Mouse (Mus musculus) heart, postnatal 14 days (tissue): ENCODE measurements around the gene Smarca2. TPM values are rescaled to one million over a fixed set of nuclear protein-coding genes. Genes with fewer than 3 reads are reported as not detected.

Experiments
- DNase-seq, 2 experiments: peaks; one replicate each; pipeline ENCODE4 v3.0.0; 2021 to 2022
- intact Hi-C: fragments of 180-260 bp; cut with DNase I; formaldehyde crosslinking; loops from one replicate; pipeline ENCODE4 v1.15.1; 2025
- total RNA-seq, 2 experiments: library from RNA; stranded (reverse); gene quantifications; 2 replicates each; pipeline ENCODE4 v1.2.3; 2021

Gene Smarca2
- total RNA-seq, 2 experiments from 2014 or later, result 61.7 to 71.6 TPM

GRCm38 (mm10) chr19:26765483-26765882 lies 160.6 kb downstream of the Smarca2 start:
- intact Hi-C loops, result no loop called here
- no peak for DNase-seq

- intact Hi-C loops, result no loop called here
- DNase-seq, result no peak
These were observed 162.6 kb downstream of the Smarca2 start for GRCm38 (mm10) chr19:26767454-26767853.

DNA sequence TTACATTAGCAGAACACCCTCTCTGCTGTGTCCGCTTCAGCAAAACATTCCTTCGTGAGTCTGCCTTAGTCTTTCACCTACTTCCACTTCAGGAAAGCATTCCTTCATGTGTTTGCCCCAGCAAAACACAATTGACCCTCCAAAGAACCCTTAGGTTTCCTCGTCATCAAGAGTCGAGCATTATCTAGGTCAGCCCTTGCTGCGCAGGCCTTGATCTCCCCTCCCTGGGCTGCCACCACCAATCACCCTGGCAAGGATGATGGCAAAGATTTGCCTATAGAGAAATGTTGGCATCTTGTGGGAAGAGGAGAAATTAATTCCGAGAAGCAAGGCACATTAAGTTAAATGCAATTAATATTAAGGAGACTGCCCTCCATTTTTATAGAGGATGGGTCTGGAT lies 163.1 kb downstream of the Smarca2 start:
- DNase-seq, result no peak
- intact Hi-C loops, result no loop called here

- DNase-seq, result no peak
- intact Hi-C loops, result no loop called here
These were observed 164.0 kb downstream of the Smarca2 start for GRCm38 (mm10) chr19:26768846-26769245.

DNA sequence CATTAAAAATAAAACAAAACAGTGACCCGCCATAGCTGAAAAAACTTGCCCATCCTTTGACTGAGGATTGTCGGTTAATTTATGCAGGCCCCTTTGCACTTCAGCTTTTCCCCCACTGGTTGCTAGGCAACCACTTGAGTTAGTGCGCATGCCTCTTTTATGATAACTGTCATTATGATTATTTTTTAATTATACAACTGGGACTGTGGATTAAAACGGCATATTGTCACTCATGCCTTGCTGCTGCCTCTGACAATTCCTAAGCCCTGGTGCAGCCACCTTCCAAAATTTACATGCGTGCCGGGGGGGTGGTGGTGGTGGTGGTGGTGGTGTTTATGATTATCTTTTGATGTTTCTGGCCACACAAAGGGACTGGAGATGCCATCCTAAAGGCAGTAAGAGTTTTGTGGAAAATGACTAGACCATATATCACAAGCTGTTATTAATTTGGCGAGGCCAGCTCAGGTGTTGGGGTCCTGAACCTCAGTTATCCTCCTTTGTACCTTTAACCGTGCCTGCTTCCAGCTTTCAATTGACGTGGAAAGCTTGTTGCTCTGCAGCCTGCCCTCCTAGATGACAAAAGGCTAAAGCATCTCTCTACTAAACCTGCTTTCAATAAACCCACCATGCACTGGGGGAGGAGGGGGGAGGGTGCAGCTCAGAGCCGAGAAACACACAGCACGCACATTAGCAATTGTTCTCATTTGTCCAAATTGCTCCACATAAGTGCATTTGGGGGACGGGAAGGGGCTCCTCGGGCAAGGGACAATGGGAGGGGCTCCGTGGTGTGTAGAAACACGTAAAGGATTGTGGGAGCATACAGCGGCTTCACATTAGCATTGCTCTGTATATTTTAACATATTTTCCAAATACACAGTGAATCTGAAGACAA lies 165.0 kb downstream of the Smarca2 start:
- no peak for DNase-seq
- intact Hi-C loops, result no loop called here

- DNase-seq, result no peak
- intact Hi-C loops, result no loop called here
These were observed 165.7 kb downstream of the Smarca2 start for GRCm38 (mm10) chr19:26770592-26770991.

GRCm38 (mm10) chr19:26772051-26772583 lies 167.3 kb downstream of the Smarca2 start:
- no peak for DNase-seq
- intact Hi-C loops, result no loop called here

DNA sequence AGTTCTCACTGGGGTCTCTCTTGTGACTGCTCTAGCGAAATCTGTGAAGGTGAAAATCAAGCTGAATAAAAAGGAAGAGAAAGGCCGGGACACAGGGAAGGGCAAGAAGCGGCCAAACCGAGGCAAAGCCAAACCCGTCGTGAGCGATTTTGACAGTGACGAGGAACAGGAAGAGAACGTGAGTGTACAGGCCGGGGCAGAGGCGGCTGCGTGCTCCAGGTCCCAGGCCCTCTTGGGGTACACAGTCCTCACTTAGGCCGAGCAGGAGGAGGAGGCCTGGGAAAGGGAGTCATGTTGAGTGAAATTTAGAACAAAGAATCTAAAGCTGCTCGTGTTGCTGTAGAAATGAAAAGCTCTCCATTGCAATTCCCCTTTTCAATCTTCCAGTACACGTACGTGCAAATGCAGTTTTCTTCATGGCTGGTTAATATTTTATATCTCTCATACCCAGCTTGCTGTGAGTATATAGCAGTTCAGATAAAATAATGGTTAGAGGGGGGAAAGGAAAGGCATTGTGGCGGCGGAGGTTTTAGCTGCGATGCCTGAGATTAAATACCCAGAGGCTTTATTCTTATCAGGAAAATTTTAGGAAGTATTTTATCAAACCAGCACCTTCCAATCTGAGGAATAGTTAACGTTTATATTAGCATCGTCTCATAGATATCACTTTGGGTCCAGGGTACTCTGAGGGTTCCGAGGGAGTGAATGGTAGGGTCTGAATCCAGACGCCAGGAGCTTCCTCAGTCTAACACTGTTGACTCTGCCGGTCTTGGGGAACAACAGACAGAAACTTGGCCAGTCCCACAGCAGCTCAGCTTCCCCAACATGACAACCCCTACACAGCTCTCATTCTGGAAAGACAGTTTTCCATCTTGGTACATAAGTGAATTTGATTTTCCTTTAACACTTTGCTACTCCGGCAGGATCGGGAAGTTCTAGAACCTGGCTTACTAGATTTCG lies 171.5 kb downstream of the Smarca2 start:
- intact Hi-C loops, result no loop called here

DNA sequence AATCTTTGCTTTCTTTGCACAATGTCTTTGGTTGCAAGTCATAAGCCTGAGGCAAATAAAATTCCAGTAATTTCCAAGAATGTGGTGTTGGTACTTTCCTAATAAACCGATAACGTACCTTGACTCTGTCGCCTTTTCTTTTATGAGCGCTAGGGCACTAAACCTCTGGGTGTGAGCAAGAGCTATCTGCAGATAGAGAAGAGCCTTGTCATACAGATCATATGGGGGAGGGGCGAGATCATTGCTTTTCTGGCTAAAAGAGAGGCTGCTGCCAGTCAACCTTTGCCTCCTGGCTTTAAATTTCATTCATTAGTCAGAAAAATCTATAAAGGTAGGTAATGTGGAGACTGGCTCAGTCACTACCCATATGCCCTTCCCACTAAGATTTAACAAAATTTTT lies 173.3 kb downstream of the Smarca2 start:
- DNase-seq, result no peak
- intact Hi-C loops, result no loop called here

More for the DNA sequence above, 171.5 kb downstream of the Smarca2 start:
- no peak for DNase-seq

DNA sequence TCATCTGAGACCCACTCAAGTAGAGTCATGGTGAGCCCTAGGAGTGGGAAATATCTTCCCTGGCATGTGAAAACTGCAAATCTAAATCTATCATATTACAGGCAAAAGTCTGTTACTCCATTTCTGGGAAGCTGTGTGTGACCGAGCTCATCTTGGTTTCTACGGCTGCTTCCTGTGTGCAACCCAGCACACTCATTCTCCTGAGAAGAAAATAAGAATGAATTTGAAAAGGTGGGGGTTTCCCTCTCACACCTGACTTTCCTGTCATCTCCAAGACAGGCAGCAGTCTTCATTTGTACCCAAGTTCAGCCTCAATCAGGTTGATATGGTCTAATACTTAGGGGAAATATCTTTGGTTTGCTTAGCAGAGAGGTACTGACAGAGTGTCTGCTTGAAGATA lies 176.4 kb downstream of the Smarca2 start:
- intact Hi-C loops, result no loop called here
- no peak for DNase-seq

- intact Hi-C loops, result no loop called here
- DNase-seq, result no peak
These were observed 183.6 kb downstream of the Smarca2 start for GRCm38 (mm10) chr19:26788446-26788845.

DNA sequence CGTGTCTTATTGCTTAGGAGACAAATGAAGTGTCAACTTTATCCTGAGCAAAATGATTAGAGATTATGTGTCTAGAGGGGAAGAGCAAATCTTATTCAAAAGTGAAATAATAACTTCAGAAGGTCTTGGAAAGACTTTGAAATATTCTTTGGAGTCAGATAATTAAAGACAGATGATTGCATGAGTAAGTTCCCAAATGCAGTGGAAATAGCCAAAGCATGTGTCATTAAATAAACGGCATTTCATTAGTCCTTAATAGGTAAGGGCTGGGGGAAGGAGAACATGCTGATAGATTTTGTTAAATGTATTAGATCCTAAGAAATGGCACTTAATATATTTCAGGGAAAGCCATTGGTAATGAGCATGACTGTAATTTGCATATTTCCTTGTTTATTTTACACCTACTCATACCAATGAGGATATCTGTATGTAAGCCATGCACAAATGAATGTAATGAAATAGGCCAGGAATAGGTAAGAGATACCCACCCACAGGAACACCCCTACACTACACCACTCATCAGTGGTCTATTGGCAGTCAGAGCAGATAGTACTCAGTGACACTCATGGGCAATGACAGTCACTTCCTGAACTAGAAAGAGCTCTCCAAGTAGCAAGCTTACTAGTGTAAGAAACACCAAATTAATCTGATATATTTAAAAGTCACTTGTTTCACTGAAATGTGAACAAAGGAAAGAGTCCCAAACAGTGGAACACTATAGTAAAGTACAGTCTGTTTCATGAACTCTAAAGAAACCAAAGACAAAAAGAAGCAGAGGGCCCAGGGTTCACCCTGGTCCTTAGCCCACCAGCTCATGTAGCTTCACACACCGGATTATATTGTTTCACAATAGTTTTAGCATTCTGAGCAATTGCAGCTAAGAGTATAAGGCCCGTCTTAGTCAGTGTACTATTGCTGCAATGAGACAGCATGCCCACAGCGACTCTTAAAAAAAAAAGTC lies 185.8 kb downstream of the Smarca2 start:
- intact Hi-C loops, result no loop called here

DNA sequence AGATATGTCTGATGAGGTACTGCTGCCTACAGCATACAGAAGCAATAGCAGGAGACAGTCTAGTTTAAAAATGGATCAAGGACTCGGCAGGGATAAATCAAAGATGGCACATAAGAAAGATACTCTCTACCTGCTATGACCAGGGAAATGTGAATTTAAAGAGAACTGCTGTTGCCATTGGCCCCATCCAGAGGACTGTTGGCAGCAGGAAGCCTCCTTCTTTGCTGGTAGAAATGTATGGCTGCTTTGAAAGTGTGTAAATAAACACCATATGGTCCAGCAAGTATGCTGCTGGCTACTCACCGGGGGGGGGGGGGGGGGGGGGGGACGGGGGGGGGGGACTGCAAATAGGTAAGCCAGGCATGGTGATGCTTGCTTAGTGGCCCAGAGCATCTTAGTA lies 189.5 kb downstream of the Smarca2 start:
- intact Hi-C loops, result no loop called here
- DNase-seq, result no peak

More for the DNA sequence above, 185.8 kb downstream of the Smarca2 start:
- no peak for DNase-seq

GRCm38 (mm10) chr19:26796006-26796405 lies 191.2 kb downstream of the Smarca2 start:
- no peak for DNase-seq
- intact Hi-C loops, result no loop called here

GRCm38 (mm10) chr19:26804401-26804800 lies 199.6 kb downstream of the Smarca2 start:
- intact Hi-C loops, result no loop called here

DNA sequence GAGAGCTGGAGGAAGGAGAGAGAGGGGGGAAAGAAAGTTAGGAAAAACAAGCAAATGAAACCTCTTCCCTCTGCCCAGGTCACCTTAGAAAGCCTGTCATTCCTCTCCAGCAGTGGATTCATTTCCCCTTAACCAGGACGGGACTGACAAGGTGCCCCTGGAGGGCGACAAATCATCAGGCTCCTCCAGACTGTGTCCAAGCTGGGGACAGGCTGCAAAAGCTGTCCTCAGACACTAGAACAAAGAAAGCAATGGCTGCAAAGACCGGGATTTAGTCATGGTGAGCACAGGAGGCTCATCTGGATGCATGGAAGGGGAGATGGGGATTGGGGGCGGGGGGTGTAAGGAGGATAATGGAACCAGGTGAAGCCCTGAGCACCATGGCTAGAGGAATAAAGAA lies 209.8 kb downstream of the Smarca2 start:
- DNase-seq, result peak; percentile 19 to 29
- intact Hi-C loops, result loop anchor here (10.0 kb wide), 1 partner anchor 610 kb away; the partner anchor contains the start of gene Pum3

More at GRCm38 (mm10) chr19:26804401-26804800, 199.6 kb downstream of the Smarca2 start:
- no peak for DNase-seq

- intact Hi-C loops, result loop anchor here (10.0 kb wide), 1 partner anchor 607 kb away; the partner anchor contains the start of gene Pum3
- DNase-seq, result no peak
These were observed 213.1 kb downstream of the Smarca2 start for GRCm38 (mm10) chr19:26817901-26818300.
